Mouse (Mus musculus) fibroblast of lung, adult 2 months (primary cell): ENCODE measurements around the gene Sh3gl1.

Experiments
- DNase-seq: peaks from one replicate; pipeline ENCODE4 v3.0.0-alpha.2; 2011; ENCODE audit warnings: low read depth

Gene Sh3gl1

DNA sequence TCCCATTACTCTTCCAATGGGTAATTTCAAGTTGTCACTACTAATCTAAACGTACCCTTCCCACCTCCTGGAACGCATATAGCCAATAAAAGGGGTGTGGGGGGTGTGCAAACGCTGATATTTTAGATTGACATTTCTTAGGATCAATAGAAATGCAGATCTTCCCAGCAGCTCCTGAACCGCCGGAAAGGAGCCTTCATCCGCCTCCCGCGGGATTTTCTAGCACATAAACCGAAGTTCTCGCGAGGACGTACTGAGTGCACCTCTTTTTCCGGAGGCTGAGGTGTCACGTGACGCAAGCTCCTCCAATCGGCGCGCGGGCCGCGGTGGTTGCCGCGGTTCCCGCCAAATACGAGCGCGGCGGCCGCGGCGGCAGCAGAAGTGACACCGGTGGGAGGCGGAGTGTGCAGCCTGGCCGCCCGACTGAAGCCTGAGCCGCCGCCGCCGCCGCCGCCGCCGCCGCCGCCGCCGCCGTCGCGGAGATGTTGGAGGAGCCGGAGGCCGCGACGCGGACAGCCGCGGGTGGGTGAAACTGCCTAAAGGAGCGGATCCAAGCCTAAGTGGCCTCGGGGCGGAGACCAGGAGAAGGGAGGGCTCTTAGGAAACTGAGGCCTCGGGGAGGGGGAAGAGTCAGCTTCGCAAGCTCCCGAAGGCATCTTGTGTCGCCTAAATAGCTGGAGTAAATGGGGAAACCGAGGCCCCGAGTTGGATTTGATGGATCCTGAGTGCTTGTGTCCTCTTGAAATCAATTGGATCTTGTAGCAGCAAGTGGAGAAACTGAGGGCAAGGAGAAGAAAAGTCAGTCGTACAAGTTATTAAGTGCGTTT, 3.8 kb upstream of the Sh3gl1 start, which contains the start of gene Chaf1a:
TSS of gene Chaf1a (plus strand) at position 410 of the 827 bp plus-strand sequence.
- peak; percentile 96 for DNase-seq

- no peak for DNase-seq
These were observed 2.9 kb upstream of the Sh3gl1 start for GRCm38 (mm10) chr17:56039345-56039744.

- DNase-seq: no peak
These were observed 2.3 kb upstream of the Sh3gl1 start for GRCm38 (mm10) chr17:56038583-56039261.

- no peak for DNase-seq
These were observed 459 bp upstream of the Sh3gl1 start for GRCm38 (mm10) chr17:56036901-56037287.

- no peak for DNase-seq
These were observed 1.2 kb downstream of the Sh3gl1 start for GRCm38 (mm10) chr17:56035216-56035615.

DNA sequence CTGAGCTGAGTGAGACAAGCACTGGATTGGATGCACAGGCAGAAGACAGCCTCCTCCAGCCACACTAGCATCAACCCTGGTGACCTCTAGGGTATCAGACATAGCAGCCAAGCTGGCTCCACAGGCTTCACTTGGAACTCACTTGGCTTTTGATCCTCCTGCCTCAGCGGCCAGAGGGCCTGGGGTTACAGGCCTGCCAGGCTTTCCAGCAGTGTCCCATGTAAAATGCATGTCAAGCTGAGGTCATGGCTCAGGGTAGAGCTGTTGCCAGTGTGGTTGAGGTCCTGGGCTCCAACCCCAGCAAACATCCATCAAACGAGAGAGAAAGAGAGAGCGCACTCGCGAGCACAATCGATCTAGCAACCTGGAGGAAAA, 1.7 kb downstream of the Sh3gl1 start:
- no peak for DNase-seq

DNA sequence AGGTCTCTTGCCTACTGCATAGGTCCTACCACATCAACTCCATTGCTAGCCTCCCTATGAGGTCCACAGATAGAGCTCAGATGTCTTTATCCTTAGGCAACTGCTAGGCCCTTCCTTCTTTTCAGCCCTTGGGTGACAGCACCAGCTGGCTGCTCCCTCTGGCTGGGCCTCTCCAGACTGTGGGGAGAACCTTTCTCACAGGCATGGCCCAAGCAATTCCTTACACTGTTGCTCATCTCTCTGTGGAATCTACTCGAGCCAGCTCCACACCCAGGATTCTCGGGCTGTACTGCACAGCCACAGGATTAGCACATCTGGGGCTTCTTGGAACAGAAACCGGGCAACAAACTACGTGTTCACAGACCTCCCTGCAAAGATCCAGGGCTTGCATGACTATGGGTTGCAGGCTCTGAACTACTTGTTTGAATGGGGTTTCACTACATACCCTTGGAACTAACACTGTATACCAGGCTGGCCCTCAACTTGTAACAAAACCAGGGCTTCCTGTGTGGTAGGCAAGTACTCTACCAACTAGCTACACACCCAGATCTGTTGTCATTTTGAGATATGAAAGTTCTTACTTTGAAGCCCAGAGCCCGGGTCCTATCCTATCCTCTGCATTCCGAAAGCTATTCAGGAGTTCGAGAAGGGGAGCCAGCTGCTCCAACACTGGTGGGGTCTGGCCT, 2.3 kb downstream of the Sh3gl1 start:
- DNase-seq: no peak

DNA sequence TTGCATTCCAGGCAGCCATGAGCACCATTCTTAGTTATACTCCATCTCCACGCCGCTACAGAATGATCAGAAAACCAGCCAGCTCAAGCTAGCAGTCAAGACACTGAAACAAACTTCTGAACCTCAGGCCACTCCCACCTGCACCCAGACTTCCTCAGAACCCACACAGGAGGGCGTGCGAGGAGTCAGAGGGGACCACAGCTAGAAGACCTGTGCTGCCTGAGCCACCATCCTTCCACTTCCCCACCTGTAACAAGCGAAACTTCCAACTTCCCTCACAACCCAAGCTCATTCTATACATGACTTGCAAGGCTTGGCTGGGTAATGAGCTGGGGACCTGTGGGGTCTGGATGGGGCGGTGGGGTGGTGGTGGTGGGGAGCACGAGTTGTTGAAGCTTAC, 3.6 kb downstream of the Sh3gl1 start:
- DNase-seq: no peak

DNA sequence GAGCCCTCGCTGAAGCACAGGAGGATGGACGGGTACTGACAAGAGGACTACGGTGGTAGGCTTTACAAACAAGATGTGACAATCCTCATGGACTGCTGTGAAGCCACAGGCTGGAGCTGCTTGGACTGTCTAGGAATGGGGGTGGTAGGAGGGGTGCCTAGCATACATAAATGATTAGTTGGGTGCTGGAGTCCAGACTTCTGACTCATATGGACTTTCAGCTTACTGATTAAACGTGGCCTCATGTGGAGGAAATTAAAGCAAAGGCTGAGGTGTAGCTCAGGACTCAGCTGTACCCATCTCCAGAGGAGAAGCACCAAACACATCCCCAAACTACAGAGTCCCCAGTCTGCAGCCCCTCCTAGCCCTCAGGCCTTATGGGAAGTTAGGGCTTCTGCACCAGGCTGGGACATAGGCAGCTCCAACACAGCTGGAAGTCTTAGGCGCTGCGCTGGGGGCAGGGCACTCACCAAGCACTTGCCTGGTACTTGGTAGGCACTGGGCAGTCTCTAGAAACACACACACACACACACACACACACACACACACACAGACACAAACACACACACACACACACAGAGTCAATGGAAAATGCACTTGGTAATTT, 4.2 kb downstream of the Sh3gl1 start:
- DNase-seq: no peak

GRCm38 (mm10) chr17:56031431-56031830, 5.0 kb downstream of the Sh3gl1 start:
- DNase-seq: no peak

- peak; percentile 75 for DNase-seq
These were observed 5.5 kb downstream of the Sh3gl1 start for GRCm38 (mm10) chr17:56030919-56031318.

GRCm38 (mm10) chr17:56030238-56030870, 6.1 kb downstream of the Sh3gl1 start:
- no peak for DNase-seq

- DNase-seq: no peak
These were observed 8.5 kb downstream of the Sh3gl1 start for GRCm38 (mm10) chr17:56027801-56028441.

DNA sequence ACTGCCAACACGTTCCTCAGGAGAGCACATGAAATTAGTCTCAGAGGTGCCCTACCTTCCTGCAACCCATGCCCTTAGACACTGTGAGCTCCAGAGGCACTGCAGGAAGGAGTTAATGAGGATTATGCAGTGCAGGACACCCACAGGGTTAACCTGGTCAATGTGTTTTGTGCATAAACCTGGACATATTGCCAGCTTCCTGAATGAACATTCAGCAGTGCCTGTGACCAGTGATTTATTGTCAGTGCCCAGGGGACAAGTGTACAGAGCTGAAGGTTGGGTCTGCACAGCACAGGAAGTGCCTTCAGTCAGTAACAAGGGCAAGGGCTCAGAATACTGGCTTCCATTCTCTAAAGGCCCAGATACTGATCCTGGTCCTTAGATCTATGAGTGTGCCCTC, 9.6 kb downstream of the Sh3gl1 start:
- no peak for DNase-seq

GRCm38 (mm10) chr17:56026303-56026702, 10.1 kb downstream of the Sh3gl1 start:
- DNase-seq: peak; percentile 75

DNA sequence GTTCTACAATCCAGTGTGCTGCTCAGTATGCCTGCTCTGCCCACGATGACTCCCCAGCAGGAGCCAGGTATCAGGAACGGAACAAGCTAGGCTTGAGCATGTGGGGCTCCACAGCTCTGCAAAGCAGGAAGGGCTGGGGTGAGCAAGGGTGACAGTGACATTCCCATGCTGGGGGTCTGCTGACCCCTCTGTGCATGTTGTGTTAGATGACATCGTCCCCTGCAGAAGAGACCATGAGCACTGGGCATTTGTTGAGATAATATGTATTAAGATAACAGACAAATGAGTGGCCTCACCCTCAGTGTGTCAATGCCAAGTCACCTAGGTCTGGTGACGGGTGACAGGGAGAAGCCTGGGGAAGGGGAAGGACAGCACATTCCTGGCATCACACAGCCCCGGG, 11.5 kb downstream of the Sh3gl1 start:
- no peak for DNase-seq

DNA sequence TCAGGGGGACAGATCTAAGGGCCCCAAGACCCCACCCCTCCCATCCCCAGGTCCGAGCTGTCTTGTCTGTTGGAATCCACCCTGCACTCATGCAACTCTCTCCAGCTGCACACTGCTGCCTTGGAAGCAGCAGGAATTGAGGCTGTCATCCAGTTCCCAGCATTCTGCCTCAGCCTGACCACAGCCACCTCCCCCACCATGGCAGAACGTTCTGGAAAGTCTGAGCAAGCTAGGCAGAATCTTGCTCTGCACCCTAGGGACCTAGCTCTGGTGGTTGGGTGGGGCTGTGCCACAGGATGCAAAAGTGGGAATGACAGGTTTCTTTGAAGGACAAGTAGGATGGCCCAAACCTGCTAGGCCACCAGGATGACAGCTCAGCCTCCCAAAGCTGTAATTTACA, 12.0 kb downstream of the Sh3gl1 start:
- no peak for DNase-seq

DNA sequence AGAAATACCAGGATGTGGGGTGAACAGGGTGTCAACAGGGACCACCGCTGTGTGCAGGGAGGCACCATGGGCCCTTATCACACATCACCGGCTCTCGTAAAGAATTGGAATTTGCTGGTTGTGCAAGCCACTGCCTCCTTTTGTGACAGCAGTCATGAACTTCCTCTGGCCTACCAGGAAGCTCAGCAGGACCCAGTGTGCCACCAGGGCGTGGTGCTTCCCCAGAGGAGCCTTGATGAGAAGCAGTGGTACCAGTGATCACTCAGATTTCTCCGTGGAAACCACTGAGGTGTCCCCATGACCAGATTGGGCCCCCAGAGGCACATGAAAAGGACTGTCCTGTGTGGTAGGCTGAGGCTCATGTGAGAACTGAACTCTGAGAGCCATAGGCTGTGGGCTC, 13.0 kb downstream of the Sh3gl1 start:
- no peak for DNase-seq

DNA sequence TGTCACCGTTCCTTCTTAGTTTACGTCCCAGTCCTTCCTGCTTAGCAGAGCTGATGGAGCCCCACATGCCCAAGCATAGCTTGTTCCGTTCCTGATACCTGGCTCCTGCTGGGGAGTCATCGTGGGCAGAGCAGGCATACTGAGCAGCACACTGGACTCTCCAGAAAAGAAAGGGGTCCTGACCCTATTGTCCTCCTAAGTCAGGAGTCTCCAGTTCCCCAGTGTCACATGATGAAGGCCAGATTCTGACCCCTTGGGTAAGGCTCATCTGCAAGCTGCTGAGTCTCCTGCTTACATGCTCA, 13.5 kb downstream of the Sh3gl1 start:
- no peak for DNase-seq

DNA sequence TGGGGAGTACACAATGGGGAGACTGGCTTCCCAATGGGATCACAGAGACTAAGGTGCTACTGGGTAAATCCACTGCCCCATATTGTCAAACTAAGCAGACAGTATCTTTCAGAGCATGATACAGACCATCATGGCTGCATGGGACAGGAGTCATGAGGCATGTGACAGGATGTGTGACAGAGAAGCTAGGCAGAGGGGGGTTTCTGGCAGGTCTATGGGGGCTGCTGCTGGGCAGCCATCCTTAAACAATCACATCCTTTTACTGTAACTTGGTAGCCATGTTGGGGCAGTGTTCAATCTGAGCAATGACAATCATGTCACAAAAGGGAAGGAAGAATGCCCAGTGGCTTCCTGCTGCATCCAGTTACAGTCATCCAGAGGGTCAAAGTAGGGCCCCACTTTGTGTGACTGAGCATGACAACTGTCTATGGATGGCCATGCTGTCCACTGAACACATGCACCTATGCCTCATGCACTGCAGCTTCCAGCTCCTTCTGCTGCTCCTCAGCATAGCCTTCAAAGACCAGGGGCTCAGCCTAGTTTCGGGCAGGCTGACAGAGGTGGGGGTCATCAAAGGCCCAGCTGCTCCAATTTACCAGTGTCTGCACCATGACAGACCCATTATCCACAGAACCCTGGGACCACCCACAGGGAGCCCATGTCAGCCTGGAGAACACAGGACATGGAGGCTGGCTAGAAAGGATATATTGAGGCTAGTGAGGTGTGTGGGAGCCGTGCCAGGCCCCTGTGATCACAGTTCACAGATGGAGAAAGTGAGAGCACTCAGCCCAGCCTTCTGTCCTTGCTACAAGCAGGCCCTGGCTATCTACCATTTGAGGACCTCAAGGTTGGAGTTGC, 14.1 kb downstream of the Sh3gl1 start:
- no peak for DNase-seq
